Mouse (Mus musculus) bone marrow macrophage, adult 2 months (primary cell): ENCODE results near the gene Frmd8.

Source experiments
- CTCF ChIP-seq: IDR thresholded peaks from 2 replicates; pipeline ENCODE4 v1.5.1; 2012; ENCODE audit warnings: low read depth, mild to moderate bottlenecking, low read length, moderate library complexity
- POLR2A ChIP-seq: IDR thresholded peaks from 2 replicates; pipeline ENCODE4 v1.6.1; 2012; ENCODE audit warnings: mild to moderate bottlenecking, low read depth, low read length, borderline replicate concordance

DNA sequence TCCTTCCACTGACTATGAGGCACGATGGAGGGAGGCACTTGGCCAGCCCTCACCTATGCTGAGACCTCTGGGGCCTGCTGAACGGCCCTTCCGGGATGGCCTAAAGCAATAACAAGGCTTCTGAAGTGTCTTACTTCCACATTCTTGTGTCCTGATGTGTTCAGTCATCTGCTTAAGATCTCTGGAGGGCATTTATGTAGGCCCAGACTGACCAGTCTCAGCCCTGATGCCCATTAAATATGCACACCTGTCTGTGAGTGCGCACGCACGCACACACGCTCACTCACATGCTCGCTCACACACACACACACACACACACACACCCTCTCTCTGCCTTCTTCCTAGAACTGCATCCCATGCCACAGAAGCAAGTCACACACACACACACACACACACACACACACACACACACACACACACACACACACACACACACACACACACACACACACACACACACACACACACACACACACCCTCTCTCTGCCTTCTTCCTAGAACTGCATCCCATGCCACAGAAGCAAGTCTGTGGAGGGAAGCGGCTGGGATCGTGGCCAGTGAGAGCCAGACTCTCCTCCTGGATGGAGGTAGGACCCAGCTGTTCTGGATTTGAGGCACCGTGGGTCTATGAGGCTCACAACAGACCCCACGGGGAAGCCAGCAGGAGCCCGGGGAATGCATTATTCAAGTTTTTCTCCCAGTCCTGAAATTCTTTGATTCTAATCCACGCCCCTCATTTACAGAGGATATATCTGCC lies 65.9 kb downstream of the Frmd8 start:
- TF ChIP-seq CTCF (no peak), POLR2A (no peak)
